Mouse (Mus musculus) CH12.LX (cell line): Measurements from ENCODE around the gene Ric1. TPM values are rescaled to one million over a fixed set of nuclear protein-coding genes. Genes with fewer than 3 reads are reported as not detected.
"Not testable (repeated sequence)": the region's sequence is repeated elsewhere in the genome, so short reads cannot be mapped to it uniquely, and the experiment has no call there.

Source experiments
- DNase-seq: peaks from one replicate; pipeline ENCODE4 v3.0.0-alpha.2; 2013; ENCODE audit errors: extremely low read depth
- H3K27ac ChIP-seq: 2 replicates; pipeline ENCODE4 v1.5.1; 2012; ENCODE audit warnings: low read depth, mild to moderate bottlenecking, control low read depth, moderate library complexity; ENCODE audit not compliant: insufficient read depth
- H3K27me3 ChIP-seq: replicated peaks from 2 replicates; pipeline ENCODE3; 2012; ENCODE audit warnings: inconsistent platforms
- H3K36me3 ChIP-seq, 2 experiments: replicated peaks in 1 of 2; 2 replicates each; pipeline versions ENCODE3 to v1.6.1; 2012; ENCODE audit warnings: inconsistent platforms in 1 of 2, low read length in 1 of 2, mild to moderate bottlenecking in 1 of 2, mixed read lengths in 1 of 2, moderate library complexity in 1 of 2; ENCODE audit not compliant: control insufficient read depth in 1 of 2, insufficient read depth in 1 of 2
- H3K4me1 ChIP-seq, 2 experiments: 2 replicates each; pipeline ENCODE4 v1.6.1; 2012; ENCODE audit warnings: inconsistent platforms in 1 of 2, moderate library complexity in 1 of 2; ENCODE audit not compliant: insufficient read depth in 2 of 2, control insufficient read depth in 1 of 2
- H3K4me2 ChIP-seq: 2 replicates; pipeline ENCODE4 v1.6.1; 2012; ENCODE audit warnings: low read depth, mild to moderate bottlenecking, control low read depth; ENCODE audit not compliant: poor library complexity, insufficient read depth, severe bottlenecking
- H3K4me3 ChIP-seq, 3 experiments: fragments of 150-350 bp in 1 of 3; sonication (generic) in 1 of 3; replicated peaks in 1 of 3; 2 replicates each; pipeline versions ENCODE3 to v1.5.1; 2011 to 2012; ENCODE audit warnings: low read depth in 2 of 3, low read length in 2 of 3, mild to moderate bottlenecking in 2 of 3, moderate library complexity in 2 of 3, control low read depth in 1 of 3, improper control_type of control experiment in 1 of 3, inconsistent platforms in 1 of 3, mixed read lengths in 1 of 3; ENCODE audit not compliant: poor library complexity in 1 of 3
- H3K79me2 ChIP-seq: replicated peaks from 2 replicates; pipeline ENCODE4 v1.6.1; 2012; ENCODE audit warnings: mild to moderate bottlenecking, moderate library complexity; ENCODE audit not compliant: control insufficient read depth, poor library complexity, insufficient read depth, severe bottlenecking; ENCODE audit errors: extremely low read depth
- H3K9ac ChIP-seq: 2 replicates; pipeline ENCODE4 v1.6.1; 2012; ENCODE audit warnings: low read depth, mild to moderate bottlenecking, control low read depth, moderate library complexity; ENCODE audit not compliant: insufficient read depth
- H3K9me3 ChIP-seq: replicated peaks from 2 replicates; pipeline ENCODE3; 2012; ENCODE audit warnings: low read length, inconsistent platforms, mixed read lengths
- BHLHE40 ChIP-seq: IDR thresholded peaks from 2 replicates; pipeline ENCODE4 v1.6.1; 2011; ENCODE audit warnings: mild to moderate bottlenecking, low read depth, low read length, improper control_type of control experiment
- CTCF ChIP-seq, 2 experiments: IDR thresholded peaks in 1 of 2; conservative IDR thresholded peaks in 1 of 2; 2 replicates each; pipeline ENCODE4 v1.5.1; 2011 to 2012; ENCODE audit warnings: low read depth in 2 of 2, low read length in 2 of 2, improper control_type of control experiment in 1 of 2, inconsistent platforms in 1 of 2, mild to moderate bottlenecking in 1 of 2, moderate library complexity in 1 of 2
- ETS1 ChIP-seq: conservative IDR thresholded peaks from 2 replicates; pipeline ENCODE4 v1.6.1; 2012; ENCODE audit warnings: low read depth, mild to moderate bottlenecking, inconsistent platforms, low read length, improper control_type of control experiment, moderate library complexity
- MAX ChIP-seq: IDR thresholded peaks from 2 replicates; pipeline ENCODE4 v1.6.1; 2011; ENCODE audit warnings: low read length, improper control_type of control experiment
- MYC ChIP-seq: IDR thresholded peaks from 2 replicates; pipeline ENCODE4 v1.6.1; 2011; ENCODE audit warnings: low read depth, mild to moderate bottlenecking, improper control_type of control experiment, low read length
- NRF1 ChIP-seq: IDR thresholded peaks from 2 replicates; pipeline ENCODE4 v1.6.1; 2014; ENCODE audit warnings: low read depth, mild to moderate bottlenecking, inconsistent platforms, low read length, improper control_type of control experiment, moderate library complexity
- PAX5 ChIP-seq: IDR thresholded peaks from 2 replicates; pipeline ENCODE4 v1.6.1; 2012; ENCODE audit warnings: low read length, inconsistent platforms, mixed read lengths
- POLR2A ChIP-seq: IDR thresholded peaks from 2 replicates; pipeline ENCODE4 v1.6.1; 2011; ENCODE audit warnings: low read depth, mild to moderate bottlenecking, improper control_type of control experiment, low read length
- RAD21 ChIP-seq: IDR thresholded peaks from 2 replicates; pipeline ENCODE4 v1.6.1; 2011; ENCODE audit warnings: low read depth, mild to moderate bottlenecking, low read length, improper control_type of control experiment, moderate library complexity
- SMC3 ChIP-seq: IDR thresholded peaks from 2 replicates; pipeline ENCODE4 v1.6.1; 2011; ENCODE audit warnings: low read depth, low read length, improper control_type of control experiment
- TCF12 ChIP-seq: IDR thresholded peaks from 2 replicates; pipeline ENCODE4 v1.6.1; 2014; ENCODE audit warnings: low read depth, mild to moderate bottlenecking, inconsistent platforms, low read length, improper control_type of control experiment
- USF1 ChIP-seq: IDR thresholded peaks from 2 replicates; pipeline ENCODE4 v1.6.1; 2014; ENCODE audit warnings: low read depth, mild to moderate bottlenecking, inconsistent platforms, low read length, improper control_type of control experiment
- dilution Hi-C: fragments of 300-500 bp; cut with MboI; formaldehyde crosslinking; loops from 2 replicates; pipeline ENCODE4 v1.14.3; 2020; ENCODE audit warnings: low sequenced_read_pairs; ENCODE audit not compliant: extremely low pct_unique_long_range_greater_than_20kb, extremely low pct_ligation_motif_present
- in situ Hi-C: fragments of 300-500 bp; cut with MboI; formaldehyde crosslinking; loops from 3 replicates; pipeline ENCODE4 v1.14.3; 2019; ENCODE audit warnings: low sequenced_read_pairs, low pct_ligation_motif_present, low pct_unique_long_range_greater_than_20kb, mixed read lengths
- polyA plus RNA-seq: library from polyadenylated mRNA; unstranded; fragments of >175 nt; gene quantifications from 2 replicates; pipeline ENCODE4 v1.2.1, GENCODE M21; 2012; ENCODE audit warnings: low read depth; ENCODE audit not compliant: insufficient read length
- total RNA-seq, 2 experiments: library from RNA; depleted of rRNA; stranded (reverse); fragments of 300-350 nt in 1 of 2; fragments of >200 nt in 1 of 2; gene quantifications; 2 replicates each; pipeline ENCODE4 v1.2.3; 2012 to 2014

The Ric1 gene
- total and polyA plus RNA-seq, 3 experiments, result 11.2 to 17.9 (median 16.3) TPM

GRCm38 (mm10) chr19:29557171-29557845, 35.2 kb downstream of the Ric1 start:
- H3K9me3 ChIP-seq, H3K27me3 ChIP-seq, DNase-seq, H3K79me2 ChIP-seq, H3K27ac ChIP-seq, in situ Hi-C loops, H3K9ac ChIP-seq, H3K4me2 ChIP-seq, H3K4me3 ChIP-seq, dilution Hi-C loops: not testable (repeated sequence)
- Histone ChIP-seq H3K36me3 (peaks cover 0 to 14% of the 10 kb centered on the region in 2 experiments), H3K4me1 (peaks cover 3 to 18% of the 10 kb centered on the region in 2 experiments; a peak in 2 of 4 replicates)

GRCm38 (mm10) chr19:29562166-29562565, 40.1 kb downstream of the Ric1 start:
- no peak for TF ChIP-seq USF1
- TF ChIP-seq PAX5, result no peak
- Histone ChIP-seq H3K36me3 (peaks cover 6 to 42% of the 10 kb centered on the region in 2 experiments), H3K27ac (no peak overlapping the region), H3K27me3 (no peaks in the 10 kb centered on the region), H3K79me2 (no peaks in the 10 kb centered on the region), H3K4me2 (no peak overlapping the region), H3K4me1 (peaks cover 3 to 18% of the 10 kb centered on the region in 2 experiments; a peak in 2 of 4 replicates), H3K4me3 (no peak overlapping the region), H3K9me3 (no peaks in the 10 kb centered on the region), H3K9ac (no peak overlapping the region)
- no peak for DNase-seq
- dilution Hi-C loops, result no loop called here
- in situ Hi-C loops, result no loop called here

- H3K36me3 ChIP-seq, result peaks cover 6 to 44% of the 10 kb centered on the region in 2 experiments
- H3K4me2 ChIP-seq, result no peak overlapping the region
- in situ Hi-C loops (no loop called here), dilution Hi-C loops (no loop called here)
- no peaks in the 10 kb centered on the region for H3K79me2 ChIP-seq
- peaks cover 3 to 18% of the 10 kb centered on the region in 2 experiments; a peak in 2 of 4 replicates for H3K4me1 ChIP-seq
- TF ChIP-seq MAX (no peak), NRF1 (no peak), BHLHE40 (no peak)
- no peak overlapping the region for H3K27ac ChIP-seq
- H3K4me3 ChIP-seq, result no peak overlapping the region
- DNase-seq, result no peak
- no peaks in the 10 kb centered on the region for H3K27me3 ChIP-seq
- no peaks in the 10 kb centered on the region for H3K9me3 ChIP-seq
- no peak overlapping the region for H3K9ac ChIP-seq
Observed at GRCm38 (mm10) chr19:29562603-29563002, 40.5 kb downstream of the Ric1 start.

- no peak overlapping the region for H3K9ac ChIP-seq
- in situ Hi-C loops, result no loop called here
- H3K9me3 ChIP-seq, result no peaks in the 10 kb centered on the region
- peak; percentile 60 for DNase-seq
- dilution Hi-C loops, result no loop called here
- H3K27ac ChIP-seq, result no peak overlapping the region
- H3K36me3 ChIP-seq, result peaks cover 6 to 48% of the 10 kb centered on the region in 2 experiments
- H3K4me1 ChIP-seq, result peaks cover 3 to 18% of the 10 kb centered on the region in 2 experiments; a peak in 2 of 4 replicates
- no peak overlapping the region for H3K4me2 ChIP-seq
- no peak overlapping the region for H3K4me3 ChIP-seq
- TF ChIP-seq ETS1, result no peak
- TF ChIP-seq NRF1, result no peak
- TF ChIP-seq MYC, result peak; percentile 83
- no peak for TF ChIP-seq POLR2A
- peak; percentile 80 for TF ChIP-seq MAX
- TF ChIP-seq RAD21, result peak; percentile 86
- TF ChIP-seq CTCF (conservative IDR thresholded peaks at IDR 0.05 in 1 of 2, IDR thresholded peaks at IDR 0.05 in 1 of 2; ENCODE audit: low read depth in 2 of 2, low read length in 2 of 2), result peak; percentile 79 to 85
- 0 out of 2 replicates have a peak, but pooled peaks have one; percentile 19 for TF ChIP-seq TCF12
- TF ChIP-seq SMC3, result peak; percentile 74
- H3K27me3 ChIP-seq, result no peaks in the 10 kb centered on the region
- H3K79me2 ChIP-seq, result no peaks in the 10 kb centered on the region
Observed at GRCm38 (mm10) chr19:29563258-29563779, 41.2 kb downstream of the Ric1 start.
